Mouse (Mus musculus) heart, postnatal 0 days (tissue): Measurements from ENCODE around the gene Eif3d.

Source experiments
- CTCF ChIP-seq: IDR thresholded peaks from 2 replicates; pipeline ENCODE4 v1.5.1; 2016; ENCODE audit warnings: antibody characterized with exemption, control low read depth, low read depth
- EP300 ChIP-seq: IDR thresholded peaks from 2 replicates; pipeline ENCODE4 v1.6.1; 2016; ENCODE audit warnings: antibody characterized with exemption, low read depth

- TF ChIP-seq CTCF (no peak), EP300 (no peak)
These were observed 45.4 kb downstream of the Eif3d start for GRCm38 (mm10) chr15:77925195-77925594.
